Mouse (Mus musculus): ENCODE data around the gene Zbtb7b. TPM values are rescaled to one million over a fixed set of nuclear protein-coding genes. Genes with fewer than 3 reads are reported as not detected.

The Zbtb7b gene
- polyA plus RNA-seq, 1 experiment: 47.0 TPM

GRCm38 (mm10) chr3:89360237-89360636 lies 34.3 kb downstream of the Zbtb7b start:
- Histone ChIP-seq H3K4me2 (ENCODE audit: low read depth) (peak overlapping the region; percentile 61), H3ac (ENCODE audit: control insufficient read depth, insufficient read length) (no peak overlapping the region), H3K4me3 (no peak overlapping the region), H3K79me2 (ENCODE audit: control insufficient read depth, insufficient read depth) (no peaks in the 10 kb centered on the region), H3K27me3 (ENCODE audit: control insufficient read depth, insufficient read depth, insufficient read length) (peaks cover 18% of the 10 kb centered on the region), H3K36me3 (ENCODE audit: control insufficient read depth, insufficient read depth) (no peaks in the 10 kb centered on the region)
- TF ChIP-seq POLR2AphosphoS2 (IDR thresholded peaks at IDR 0.05; ENCODE audit: insufficient read length, low read depth) (no peak), REST (IDR thresholded peaks at IDR 0.05; ENCODE audit: insufficient read depth, insufficient read length) (no peak), MAX (IDR thresholded peaks at IDR 0.05; ENCODE audit: low read depth) (no peak), TCF12 (IDR thresholded peaks at IDR 0.05; ENCODE audit: insufficient read depth, poor library complexity, severe bottlenecking) (no peak), SRF (IDR thresholded peaks at IDR 0.05; ENCODE audit: control insufficient read depth, insufficient read length, low read depth) (no peak), CEBPB (IDR thresholded peaks at IDR 0.05; ENCODE audit: insufficient read depth, poor library complexity, severe bottlenecking) (no peak), E2F4 (IDR thresholded peaks at IDR 0.05; ENCODE audit: insufficient read depth) (no peak), TCF3 (IDR thresholded peaks at IDR 0.05; ENCODE audit: insufficient read length, low read depth) (no peak), USF1 (IDR thresholded peaks at IDR 0.05; ENCODE audit: low read depth) (no peak), MYOG (IDR thresholded peaks at IDR 0.05; ENCODE audit: control insufficient read depth in 1 of 3, insufficient read depth in 1 of 3, insufficient read length in 2 of 3, low read depth in 2 of 3) (no peak), POLR2A (IDR thresholded peaks at IDR 0.05; ENCODE audit: insufficient read length, low read depth) (no peak), MYOD1 (IDR thresholded peaks at IDR 0.05; ENCODE audit: control insufficient read depth in 1 of 3, insufficient read length in 2 of 3, low read depth in 2 of 3) (no peak)

GRCm38 (mm10) chr3:89359630-89360029 lies 34.9 kb downstream of the Zbtb7b start:
- H3K36me3 ChIP-seq (ENCODE audit: control insufficient read depth, insufficient read depth): no peaks in the 10 kb centered on the region
- H3K4me2 ChIP-seq (ENCODE audit: low read depth): peak overlapping the region; percentile 61
- peaks cover 12% of the 10 kb centered on the region for H3K27me3 ChIP-seq (ENCODE audit: control insufficient read depth, insufficient read depth, insufficient read length)
- TF ChIP-seq POLR2AphosphoS2 (IDR thresholded peaks at IDR 0.05; ENCODE audit: insufficient read length, low read depth) (peak; percentile 26), CEBPB (IDR thresholded peaks at IDR 0.05; ENCODE audit: insufficient read depth, poor library complexity, severe bottlenecking) (no peak), MAX (IDR thresholded peaks at IDR 0.05; ENCODE audit: low read depth) (no peak), MYOD1 (IDR thresholded peaks at IDR 0.05; ENCODE audit: control insufficient read depth in 1 of 3, insufficient read length in 2 of 3, low read depth in 2 of 3) (peak in 2 of 3 experiments; percentile 8 to 21), TCF12 (IDR thresholded peaks at IDR 0.05; ENCODE audit: insufficient read depth, poor library complexity, severe bottlenecking) (no peak), E2F4 (IDR thresholded peaks at IDR 0.05; ENCODE audit: insufficient read depth) (no peak), USF1 (IDR thresholded peaks at IDR 0.05; ENCODE audit: low read depth) (no peak), REST (IDR thresholded peaks at IDR 0.05; ENCODE audit: insufficient read depth, insufficient read length) (no peak), TCF3 (IDR thresholded peaks at IDR 0.05; ENCODE audit: insufficient read length, low read depth) (no peak), SRF (IDR thresholded peaks at IDR 0.05; ENCODE audit: control insufficient read depth, insufficient read length, low read depth) (no peak), MYOG (IDR thresholded peaks at IDR 0.05; ENCODE audit: control insufficient read depth in 1 of 3, insufficient read depth in 1 of 3, insufficient read length in 2 of 3, low read depth in 2 of 3) (peak in 1 of 3 experiments; percentile 32), POLR2A (IDR thresholded peaks at IDR 0.05; ENCODE audit: insufficient read length, low read depth) (peak; percentile 62)
- no peak overlapping the region for H3K4me3 ChIP-seq
- no peaks in the 10 kb centered on the region for H3K79me2 ChIP-seq (ENCODE audit: control insufficient read depth, insufficient read depth)
- no peak overlapping the region for H3ac ChIP-seq (ENCODE audit: control insufficient read depth, insufficient read length)

GRCm38 (mm10) chr3:89356029-89356428 lies 38.5 kb downstream of the Zbtb7b start:
- Histone ChIP-seq H3K27me3 (ENCODE audit: control insufficient read depth, insufficient read depth, insufficient read length) (peaks cover 9% of the 10 kb centered on the region), H3K36me3 (ENCODE audit: control insufficient read depth, insufficient read depth) (no peaks in the 10 kb centered on the region), H3K79me2 (ENCODE audit: control insufficient read depth, insufficient read depth) (no peaks in the 10 kb centered on the region), H3K4me3 (no peak overlapping the region), H3K4me2 (ENCODE audit: low read depth) (no peak overlapping the region), H3ac (ENCODE audit: control insufficient read depth, insufficient read length) (no peak overlapping the region)
- TF ChIP-seq CEBPB (IDR thresholded peaks at IDR 0.05; ENCODE audit: insufficient read depth, poor library complexity, severe bottlenecking): no peak
- no peak for TF ChIP-seq E2F4 (IDR thresholded peaks at IDR 0.05; ENCODE audit: insufficient read depth)
- TF ChIP-seq REST (IDR thresholded peaks at IDR 0.05; ENCODE audit: insufficient read depth, insufficient read length): no peak
- TF ChIP-seq USF1 (IDR thresholded peaks at IDR 0.05; ENCODE audit: low read depth): no peak
- TF ChIP-seq POLR2AphosphoS2 (IDR thresholded peaks at IDR 0.05; ENCODE audit: insufficient read length, low read depth): no peak
- TF ChIP-seq MYOG (IDR thresholded peaks at IDR 0.05; ENCODE audit: control insufficient read depth in 1 of 3, insufficient read depth in 1 of 3, insufficient read length in 2 of 3, low read depth in 2 of 3): no peak
- no peak for TF ChIP-seq TCF3 (IDR thresholded peaks at IDR 0.05; ENCODE audit: insufficient read length, low read depth)
- no peak for TF ChIP-seq MAX (IDR thresholded peaks at IDR 0.05; ENCODE audit: low read depth)
- TF ChIP-seq MYOD1 (IDR thresholded peaks at IDR 0.05; ENCODE audit: control insufficient read depth in 1 of 3, insufficient read length in 2 of 3, low read depth in 2 of 3): no peak
- TF ChIP-seq TCF12 (IDR thresholded peaks at IDR 0.05; ENCODE audit: insufficient read depth, poor library complexity, severe bottlenecking): no peak

DNA sequence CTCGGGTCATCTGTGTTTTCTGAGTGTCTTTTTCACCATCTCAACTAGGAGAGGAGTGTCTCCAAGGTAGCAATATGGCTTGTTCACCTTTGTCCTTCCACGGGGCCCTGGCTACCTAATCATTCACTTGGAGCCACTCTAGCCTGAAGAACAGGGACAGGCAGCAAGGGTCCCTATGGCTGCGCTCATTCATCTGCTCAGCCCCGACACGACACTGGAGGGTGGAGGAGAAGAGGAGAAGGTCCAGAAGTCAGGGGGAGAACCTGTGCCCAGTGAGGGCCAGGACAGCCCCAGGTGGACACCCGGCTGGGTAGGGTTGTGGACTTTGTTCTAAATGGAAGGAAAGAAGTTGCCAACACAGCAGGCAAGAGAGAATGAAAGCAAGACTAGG lies 39.1 kb downstream of the Zbtb7b start:
- peaks cover 9% of the 10 kb centered on the region for H3K27me3 ChIP-seq (ENCODE audit: control insufficient read depth, insufficient read depth, insufficient read length)
- H3ac ChIP-seq (ENCODE audit: control insufficient read depth, insufficient read length): no peak overlapping the region
- H3K4me2 ChIP-seq (ENCODE audit: low read depth): no peak overlapping the region
- no peaks in the 10 kb centered on the region for H3K79me2 ChIP-seq (ENCODE audit: control insufficient read depth, insufficient read depth)
- TF ChIP-seq POLR2AphosphoS2 (IDR thresholded peaks at IDR 0.05; ENCODE audit: insufficient read length, low read depth): no peak
- TF ChIP-seq TCF12 (IDR thresholded peaks at IDR 0.05; ENCODE audit: insufficient read depth, poor library complexity, severe bottlenecking): no peak
- no peak for TF ChIP-seq TCF3 (IDR thresholded peaks at IDR 0.05; ENCODE audit: insufficient read length, low read depth)
- TF ChIP-seq MYOG (IDR thresholded peaks at IDR 0.05; ENCODE audit: control insufficient read depth in 1 of 3, insufficient read depth in 1 of 3, insufficient read length in 2 of 3, low read depth in 2 of 3): no peak
- no peak for TF ChIP-seq E2F4 (IDR thresholded peaks at IDR 0.05; ENCODE audit: insufficient read depth)
- TF ChIP-seq SRF (IDR thresholded peaks at IDR 0.05; ENCODE audit: control insufficient read depth, insufficient read length, low read depth): no peak
- no peak for TF ChIP-seq CEBPB (IDR thresholded peaks at IDR 0.05; ENCODE audit: insufficient read depth, poor library complexity, severe bottlenecking)
- no peaks in the 10 kb centered on the region for H3K36me3 ChIP-seq (ENCODE audit: control insufficient read depth, insufficient read depth)
- no peak overlapping the region for H3K4me3 ChIP-seq

Measured in myocyte (in vitro differentiated cells).